Mouse (Mus musculus): ENCODE data around the gene Trit1. TPM values are rescaled to one million over a fixed set of nuclear protein-coding genes. Genes with fewer than 3 reads are reported as not detected.
"Not testable (repeated sequence)": the region's sequence is repeated elsewhere in the genome, so short reads cannot be mapped to it uniquely, and the experiment has no call there.

The Trit1 gene
- total RNA-seq, 2 experiments from 2014 or later, result 10.8 to 20.7 TPM

GRCm38 (mm10) chr4:122996618-122997381, 19.6 kb upstream of the Trit1 start:
- ATAC-seq (replicated peaks; ENCODE audit: poor library complexity, severe bottlenecking), result peak; percentile 76

- ATAC-seq (replicated peaks; ENCODE audit: poor library complexity, severe bottlenecking), result no peak
Measured at GRCm38 (mm10) chr4:122998537-122999262, 17.7 kb upstream of the Trit1 start.

GRCm38 (mm10) chr4:122999263-122999691, 17.1 kb upstream of the Trit1 start:
- ATAC-seq (replicated peaks; ENCODE audit: poor library complexity, severe bottlenecking), result no peak

GRCm38 (mm10) chr4:123000130-123000529, 16.3 kb upstream of the Trit1 start:
- no peak for ATAC-seq (replicated peaks; ENCODE audit: poor library complexity, severe bottlenecking)

- ATAC-seq (replicated peaks; ENCODE audit: poor library complexity, severe bottlenecking), result no peak
Measured at GRCm38 (mm10) chr4:123000617-123001342, 15.6 kb upstream of the Trit1 start.

GRCm38 (mm10) chr4:123005054-123005966, 11.1 kb upstream of the Trit1 start:
- no peak for ATAC-seq (replicated peaks; ENCODE audit: poor library complexity, severe bottlenecking)

GRCm38 (mm10) chr4:123012501-123012900, 3.9 kb upstream of the Trit1 start:
- not testable (repeated sequence) for ATAC-seq (replicated peaks; ENCODE audit: poor library complexity, severe bottlenecking)

- ATAC-seq (replicated peaks; ENCODE audit: poor library complexity, severe bottlenecking), result no peak
Measured at GRCm38 (mm10) chr4:123013346-123013945, 3.0 kb upstream of the Trit1 start.

- ATAC-seq (replicated peaks; ENCODE audit: poor library complexity, severe bottlenecking), result peak; percentile 72
Measured at GRCm38 (mm10) chr4:123013949-123014406, 2.4 kb upstream of the Trit1 start.

GRCm38 (mm10) chr4:123014501-123015282, 1.7 kb upstream of the Trit1 start:
- no peak for ATAC-seq (replicated peaks; ENCODE audit: poor library complexity, severe bottlenecking)

GRCm38 (mm10) chr4:123021591-123021990, 5.2 kb downstream of the Trit1 start:
- no peak for ATAC-seq (replicated peaks; ENCODE audit: poor library complexity, severe bottlenecking)

- ATAC-seq (replicated peaks; ENCODE audit: poor library complexity, severe bottlenecking), result no peak
Measured at GRCm38 (mm10) chr4:123022896-123023295, 6.5 kb downstream of the Trit1 start.

GRCm38 (mm10) chr4:123025418-123025817, 9.0 kb downstream of the Trit1 start:
- ATAC-seq (replicated peaks; ENCODE audit: poor library complexity, severe bottlenecking), result no peak

GRCm38 (mm10) chr4:123026161-123026560, 9.8 kb downstream of the Trit1 start:
- peak; percentile 99 for ATAC-seq (replicated peaks; ENCODE audit: poor library complexity, severe bottlenecking)

- ATAC-seq (replicated peaks; ENCODE audit: poor library complexity, severe bottlenecking), result peak; percentile 83
Measured at GRCm38 (mm10) chr4:123026597-123026996, 10.2 kb downstream of the Trit1 start.

GRCm38 (mm10) chr4:123034841-123035240, 18.4 kb downstream of the Trit1 start:
- no peak for ATAC-seq (replicated peaks; ENCODE audit: poor library complexity, severe bottlenecking)

- no peak for ATAC-seq (replicated peaks; ENCODE audit: poor library complexity, severe bottlenecking)
Measured at GRCm38 (mm10) chr4:123035636-123036035, 19.2 kb downstream of the Trit1 start.

- no peak for ATAC-seq (replicated peaks; ENCODE audit: poor library complexity, severe bottlenecking)
Measured at GRCm38 (mm10) chr4:123036710-123037109, 20.3 kb downstream of the Trit1 start.

- ATAC-seq (replicated peaks; ENCODE audit: poor library complexity, severe bottlenecking), result no peak
Measured at GRCm38 (mm10) chr4:123041131-123041530, 24.7 kb downstream of the Trit1 start.
